Mouse (Mus musculus): Measurements from ENCODE around the gene Akr1c21. TPM values are rescaled to one million over a fixed set of nuclear protein-coding genes. Genes with fewer than 3 reads are reported as not detected.
"Not testable (repeated sequence)": the region's sequence is repeated elsewhere in the genome, so short reads cannot be mapped to it uniquely, and the experiment has no call there.

Akr1c21 gene
- not detected for total RNA-seq (2021)
- long read RNA-seq, experiment 1, result 0 reads
- long read RNA-seq, experiment 2, result 0 reads

GRCm38 (mm10) chr13:4573871-4574270, at the start of gene Akr1c21:
Gene Akr1c21 (plus strand): TSS chr13:4574075.
- intact Hi-C loops (cut with DNase I), result no loop called here

GRCm38 (mm10) chr13:4559143-4559542, 14.7 kb upstream of the Akr1c21 start:
- intact Hi-C loops (cut with DNase I), result no loop called here
- no peak for DNase-seq (ENCODE audit: low spot score in 2 of 2)

More at GRCm38 (mm10) chr13:4573871-4574270, at the start of gene Akr1c21:
- DNase-seq (ENCODE audit: low spot score in 2 of 2), result no peak

- DNase-seq (ENCODE audit: low spot score in 2 of 2), result no peak
- intact Hi-C loops (cut with DNase I), result no loop called here
These were observed 13.4 kb upstream of the Akr1c21 start for GRCm38 (mm10) chr13:4560500-4560899.

GRCm38 (mm10) chr13:4565996-4566395, 7.9 kb upstream of the Akr1c21 start:
- intact Hi-C loops (cut with DNase I), result no loop called here
- no peak for DNase-seq (ENCODE audit: low spot score in 2 of 2)

GRCm38 (mm10) chr13:4576921-4577320, 3.0 kb downstream of the Akr1c21 start:
- intact Hi-C loops (cut with DNase I), result no loop called here

GRCm38 (mm10) chr13:4603431-4603830, 29.6 kb downstream of the Akr1c21 start:
- DNase-seq (ENCODE audit: low spot score in 2 of 2); intact Hi-C loops (cut with DNase I): not testable (repeated sequence)

More at GRCm38 (mm10) chr13:4576921-4577320, 3.0 kb downstream of the Akr1c21 start:
- no peak for DNase-seq (ENCODE audit: low spot score in 2 of 2)

GRCm38 (mm10) chr13:4606821-4607220, 32.9 kb downstream of the Akr1c21 start:
- intact Hi-C loops (cut with DNase I), result no loop called here
- no peak for DNase-seq (ENCODE audit: low spot score in 2 of 2)

GRCm38 (mm10) chr13:4608530-4608929, 34.7 kb downstream of the Akr1c21 start:
- intact Hi-C loops (cut with DNase I), result no loop called here

GRCm38 (mm10) chr13:4608961-4609409, 35.1 kb downstream of the Akr1c21 start, which contains the start of gene Akr1e1:
Gene Akr1e1 (minus strand): TSS chr13:4609174.
- intact Hi-C loops (cut with DNase I), result no loop called here
- peak; percentile 91 to 96 for DNase-seq (ENCODE audit: low spot score in 2 of 2)

More at GRCm38 (mm10) chr13:4608530-4608929, 34.7 kb downstream of the Akr1c21 start:
- no peak for DNase-seq (ENCODE audit: low spot score in 2 of 2)

GRCm38 (mm10) chr13:4610902-4611301, 37.0 kb downstream of the Akr1c21 start:
- peak; percentile 52 to 68 for DNase-seq (ENCODE audit: low spot score in 2 of 2)
- intact Hi-C loops (cut with DNase I), result loop anchor here (5.0 kb wide), 2 partner anchors 484 to 599 kb away; no protein-coding TSS in a partner anchor

Other genes starting within 250 kb of the Akr1c21 start
- not detected for gene Akr1c6, start 139.8 kb upstream of the Akr1c21 start, total RNA-seq (2021)
- not detected for gene Akr1c20, start 50.7 kb upstream of the Akr1c21 start, total RNA-seq (2021)
- gene Akr1e1, start 35.1 kb downstream of the Akr1c21 start, total RNA-seq (2021), result 10 to 100 TPM; 17.8 to 19.9 TPM